Mouse (Mus musculus) CH12.LX (cell line): Measurements from ENCODE around the gene AU018091.

Experiments
- BHLHE40 ChIP-seq: IDR thresholded peaks from 2 replicates; pipeline ENCODE4 v1.6.1; 2011; ENCODE audit warnings: mild to moderate bottlenecking, low read depth, low read length, improper control_type of control experiment
- GABPA ChIP-seq: IDR thresholded peaks from 2 replicates; pipeline ENCODE4 v1.6.1; 2012; ENCODE audit warnings: low read depth, low read length, improper control_type of control experiment, inconsistent platforms; ENCODE audit not compliant: insufficient replicate concordance
- MAFK ChIP-seq: IDR thresholded peaks from 2 replicates; pipeline ENCODE4 v1.6.1; 2011; ENCODE audit warnings: low read length, improper control_type of control experiment; ENCODE audit not compliant: insufficient replicate concordance
- POLR2AphosphoS2 ChIP-seq: IDR thresholded peaks from 2 replicates; pipeline ENCODE4 v1.6.1; 2011; ENCODE audit warnings: low read depth, low read length, improper control_type of control experiment
- RCOR1 ChIP-seq: conservative IDR thresholded peaks from 2 replicates; pipeline ENCODE4 v1.6.1; 2012; ENCODE audit warnings: low read depth, mild to moderate bottlenecking, inconsistent platforms, low read length, improper control_type of control experiment

- TF ChIP-seq BHLHE40 = no peak
- TF ChIP-seq POLR2AphosphoS2 = no peak
- TF ChIP-seq GABPA = no peak
- no peak for TF ChIP-seq MAFK
- TF ChIP-seq RCOR1 = no peak
Observed at GRCm38 (mm10) chr7:3203890-3204289, 34.9 kb upstream of the AU018091 start.
